Mouse (Mus musculus) kidney, adult 11 months (tissue): Measurements from ENCODE around the gene Agmo.

Experiments used
- DNase-seq: peaks from one replicate; pipeline ENCODE4 v3.0.0; 2022

The Agmo gene

DNA sequence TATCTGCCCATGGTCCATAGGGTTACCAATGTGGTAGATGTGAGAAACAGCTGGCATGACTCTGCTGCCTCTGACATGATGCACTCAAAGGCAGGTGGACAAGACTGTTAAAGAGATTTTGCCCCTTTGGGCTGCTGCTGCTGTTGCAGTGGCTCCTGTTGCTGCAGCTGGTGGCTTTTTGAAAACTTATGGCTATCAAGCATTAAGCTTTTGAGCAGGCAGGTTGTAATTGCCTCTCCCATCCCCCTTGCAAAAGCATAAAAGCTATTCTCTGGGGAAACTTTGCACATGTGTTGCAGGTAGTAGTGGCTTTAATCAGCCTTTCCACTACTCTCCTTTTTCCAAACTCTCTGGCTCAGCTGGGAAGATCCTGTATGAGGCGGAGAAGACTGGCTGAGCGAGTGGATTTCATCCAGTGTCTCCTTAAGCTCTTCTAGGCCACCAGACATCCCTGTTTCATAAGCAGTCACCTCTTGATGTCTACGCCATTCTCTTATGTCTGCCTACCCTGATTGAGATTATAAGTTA, 201.1 kb downstream of the Agmo start:
- DNase-seq: no peak

DNA sequence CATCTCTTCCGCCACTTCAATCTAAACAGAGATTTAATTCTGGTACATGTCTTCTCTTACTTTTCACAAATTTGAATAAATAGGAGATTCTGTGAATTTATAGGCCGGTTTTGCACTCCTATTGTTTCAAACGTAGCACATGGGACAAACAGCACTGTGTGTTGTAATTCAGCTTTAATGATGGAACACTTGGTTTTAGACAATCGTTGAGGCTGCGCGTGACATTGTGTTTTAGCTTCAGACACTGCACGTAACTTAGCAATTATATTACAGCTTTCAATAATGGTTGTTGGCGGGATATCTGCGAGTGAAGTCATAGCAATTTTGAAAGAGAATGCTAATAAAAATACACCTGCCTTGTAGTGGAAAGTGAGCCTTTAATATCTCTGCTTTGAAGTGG, 203.8 kb downstream of the Agmo start:
- DNase-seq: no peak

DNA sequence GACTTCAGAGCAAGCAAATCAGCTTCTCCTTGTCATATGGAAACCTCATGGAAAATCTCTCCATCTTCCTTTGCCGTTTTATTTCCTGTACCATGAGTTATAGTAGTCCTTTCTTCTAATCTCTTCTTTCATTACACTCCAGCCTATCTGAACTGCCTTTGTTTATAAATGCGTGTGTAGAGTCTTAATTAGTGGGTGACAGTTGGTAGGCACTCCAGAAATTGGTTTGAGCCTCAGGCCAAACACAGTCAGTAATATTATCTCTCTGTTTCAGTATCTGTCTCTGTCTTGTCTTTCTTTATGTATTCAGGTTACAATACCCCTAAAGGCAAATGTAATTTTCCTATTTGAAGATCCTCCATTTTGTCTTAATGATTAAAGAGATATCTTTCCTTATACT, 208.2 kb downstream of the Agmo start:
- DNase-seq: no peak

DNA sequence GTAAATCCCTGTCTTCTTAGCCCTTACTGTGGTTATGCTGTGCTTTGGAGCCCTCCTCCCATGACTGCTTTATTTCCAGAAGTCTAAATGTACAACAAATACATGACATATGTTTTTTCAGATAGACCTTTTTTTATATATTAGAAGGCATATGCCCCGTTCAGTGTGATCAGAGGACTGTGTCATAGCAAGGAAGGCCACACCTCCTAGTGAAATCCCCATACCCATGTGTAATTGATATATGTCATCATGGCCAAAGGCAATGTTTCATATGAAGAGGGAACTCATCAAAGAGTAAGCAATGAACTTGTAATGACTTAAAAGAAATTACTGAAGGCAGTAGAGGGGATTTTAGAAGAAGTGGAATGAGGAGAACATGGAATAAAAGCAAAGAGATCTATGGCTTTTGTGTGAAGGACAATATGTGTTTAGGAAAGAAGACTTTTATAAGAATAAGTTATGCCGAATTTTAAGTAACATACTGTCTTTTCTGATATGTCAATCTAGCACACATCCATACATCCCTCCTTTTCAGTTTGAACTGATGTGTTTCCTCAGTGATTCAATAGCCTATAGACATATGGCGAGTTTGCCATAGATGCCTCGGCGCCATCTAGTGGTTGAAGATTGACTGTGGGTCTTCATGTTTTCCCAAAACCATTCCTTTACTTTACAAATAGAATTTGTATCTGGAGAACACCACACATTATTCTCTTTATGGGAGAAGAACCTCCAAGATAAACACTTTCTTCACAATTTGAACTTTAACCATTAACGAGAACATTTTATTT, 209.1 kb downstream of the Agmo start:
- DNase-seq: no peak

DNA sequence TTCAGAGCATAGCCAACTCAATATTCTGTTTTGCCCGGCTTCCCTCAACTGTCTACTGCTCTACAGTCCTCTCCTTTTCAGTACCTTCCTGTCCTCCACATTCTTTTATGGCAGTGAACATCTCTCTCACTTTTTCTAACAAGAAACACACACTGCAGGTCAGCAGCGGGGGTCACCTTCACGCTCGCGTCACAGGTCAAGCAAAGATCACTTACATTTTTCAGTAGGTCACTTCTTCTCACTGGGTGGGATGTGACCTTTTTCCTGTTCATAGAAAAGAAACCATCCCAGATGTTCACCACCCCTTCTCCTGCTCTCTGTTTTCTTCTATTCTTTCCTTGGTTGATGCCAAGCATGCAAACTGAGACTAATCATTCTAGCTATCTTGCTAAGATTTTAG, 230.2 kb downstream of the Agmo start:
- DNase-seq: no peak

DNA sequence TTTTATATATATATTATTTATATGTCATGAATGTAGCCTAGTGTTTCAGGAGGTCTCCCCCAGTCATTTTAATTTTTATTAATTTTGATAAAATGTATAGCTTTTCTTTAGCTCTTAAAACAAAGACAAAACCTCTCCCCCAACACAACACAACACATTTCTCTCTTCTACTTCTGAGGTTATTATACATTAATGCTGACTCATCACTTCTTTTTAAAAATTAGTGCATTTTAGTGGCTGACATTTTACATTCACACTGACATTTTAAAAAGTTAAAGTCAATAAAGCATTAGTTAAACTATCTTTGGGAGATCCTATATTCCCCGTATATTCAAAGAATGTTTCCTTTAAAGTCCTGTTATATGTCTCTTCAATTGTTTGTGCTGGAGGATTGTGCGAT, 235.4 kb downstream of the Agmo start:
- no peak for DNase-seq

DNA sequence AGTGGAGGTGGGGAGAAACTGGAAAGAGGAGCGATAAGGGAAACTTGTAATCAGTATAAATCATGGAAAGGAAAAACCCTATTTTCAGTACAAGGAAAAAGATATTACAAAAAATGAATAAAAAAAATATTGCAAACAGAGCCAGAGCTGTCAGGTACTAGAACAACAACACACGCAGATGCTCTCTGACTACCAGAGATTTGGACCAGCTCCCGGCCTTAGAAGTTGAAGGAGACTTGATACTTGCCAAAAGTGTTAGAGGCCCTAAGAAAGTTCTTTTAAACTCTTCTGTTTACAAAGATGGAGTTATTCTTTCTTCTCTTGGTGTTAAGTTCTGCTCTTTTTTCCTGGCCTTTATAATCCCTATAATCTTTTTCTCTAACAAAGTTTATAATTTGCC, 246.6 kb downstream of the Agmo start:
- DNase-seq: no peak

DNA sequence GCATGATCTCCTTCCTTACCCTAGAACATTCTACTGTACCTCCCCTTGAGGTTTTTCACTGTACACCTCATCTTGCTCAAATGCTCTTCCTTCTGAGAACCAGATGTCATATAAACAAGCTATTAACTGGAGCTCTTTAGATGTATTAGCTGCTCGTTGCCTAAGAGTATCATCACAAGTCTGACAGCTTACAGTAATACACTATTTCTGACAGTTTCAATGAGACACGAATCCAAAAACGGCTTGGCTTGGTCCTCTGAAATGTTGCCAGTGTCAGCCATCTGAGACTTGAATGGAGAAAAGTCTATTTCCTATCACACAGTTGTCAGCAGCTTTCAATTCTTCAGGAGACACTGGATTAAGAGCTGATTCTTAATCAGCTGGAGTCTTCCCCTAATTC, 257.4 kb downstream of the Agmo start:
- no peak for DNase-seq

DNA sequence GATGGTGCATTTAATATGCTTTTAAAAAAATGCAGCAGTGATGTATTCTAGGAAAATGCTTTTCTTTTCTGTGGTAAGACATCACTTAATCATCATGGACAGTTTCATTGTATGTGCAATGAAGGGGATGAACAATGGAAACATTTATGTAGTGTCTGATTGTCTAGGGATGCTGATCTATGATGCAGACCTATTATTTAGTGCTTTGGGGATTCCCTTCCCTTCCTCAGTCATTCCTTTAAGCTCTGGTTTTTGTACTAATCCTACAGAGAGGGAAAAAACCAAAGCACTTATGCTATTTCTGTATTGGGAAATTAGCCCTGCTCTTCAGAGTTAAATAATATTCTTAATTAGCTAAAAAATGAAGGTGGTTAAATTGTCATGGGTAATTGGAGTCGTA, 266.0 kb downstream of the Agmo start:
- no peak for DNase-seq

DNA sequence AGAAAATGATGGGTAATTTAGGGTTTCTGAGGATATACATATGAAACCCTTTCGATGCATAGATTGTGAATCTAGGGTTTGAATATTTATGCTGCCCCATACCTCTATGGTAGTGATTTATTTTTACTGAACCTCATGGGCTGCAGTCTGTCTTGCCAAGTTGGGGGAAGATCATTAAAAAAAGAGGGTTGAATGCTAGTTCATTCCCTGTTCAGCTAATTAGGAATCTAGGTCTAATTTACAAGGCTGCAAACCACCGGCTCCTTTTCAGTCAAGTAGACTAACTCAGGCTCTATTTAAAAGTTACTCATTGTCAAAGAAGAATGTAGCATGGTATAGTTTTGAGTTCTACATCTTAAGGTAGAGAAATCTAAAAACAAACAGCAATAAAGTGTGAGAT, 266.4 kb downstream of the Agmo start:
- no peak for DNase-seq

DNA sequence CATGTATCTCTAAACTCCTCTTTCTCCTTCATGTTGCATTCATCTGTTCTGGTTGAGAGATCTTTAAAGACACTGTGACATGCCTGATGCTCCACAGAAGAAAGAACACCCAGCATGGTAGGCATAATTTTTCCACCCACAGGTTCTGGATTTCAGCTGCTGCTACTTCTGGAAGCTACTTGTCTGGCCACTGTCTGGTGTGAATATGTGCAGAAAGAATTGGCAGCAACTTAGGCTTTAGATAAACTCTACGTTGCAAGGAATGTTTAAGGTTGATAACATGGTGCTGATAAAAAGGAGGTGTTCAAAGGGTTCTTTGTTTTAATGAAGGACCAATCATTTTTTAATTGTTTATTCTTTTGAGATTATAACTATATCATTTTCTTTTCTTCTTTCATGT, 280.3 kb downstream of the Agmo start:
- no peak for DNase-seq

DNA sequence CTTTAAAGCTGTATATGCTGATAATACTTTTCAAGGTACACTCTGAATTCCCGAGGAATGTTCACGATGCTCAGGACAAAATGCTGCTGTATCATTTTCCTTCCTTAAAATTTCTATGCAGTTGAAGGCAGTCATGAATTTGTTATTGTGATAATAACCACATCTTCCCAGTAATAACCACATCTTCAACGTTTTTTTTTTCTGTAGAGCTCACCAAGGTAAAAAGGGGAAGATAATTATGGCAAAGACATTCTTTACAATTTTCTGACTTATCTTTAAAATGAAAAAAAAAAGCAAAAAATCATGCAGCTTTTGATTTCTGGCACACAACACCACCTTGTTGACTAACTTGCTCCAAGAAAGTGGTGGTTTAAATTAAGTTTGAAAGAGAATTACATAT, 283.2 kb downstream of the Agmo start:
- DNase-seq: no peak

DNA sequence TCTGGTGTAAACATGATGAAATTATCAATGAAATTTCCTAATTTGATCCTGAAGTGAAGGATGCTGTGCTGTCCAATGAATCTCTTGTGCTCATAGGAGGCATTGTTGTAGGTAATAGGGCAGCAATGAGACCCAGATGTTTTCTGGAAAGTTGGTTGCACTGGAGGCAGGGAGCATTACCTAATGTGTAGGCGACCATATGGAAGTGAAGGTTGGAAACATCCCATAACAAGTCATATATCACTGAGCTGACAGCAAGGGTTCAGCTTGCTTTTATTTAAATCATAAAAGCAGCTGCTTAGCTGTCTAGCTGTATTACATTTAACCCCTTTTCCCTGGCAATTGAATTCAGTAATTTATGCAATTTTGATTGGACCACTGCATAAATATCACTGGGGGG, 299.6 kb downstream of the Agmo start:
- DNase-seq: no peak

DNA sequence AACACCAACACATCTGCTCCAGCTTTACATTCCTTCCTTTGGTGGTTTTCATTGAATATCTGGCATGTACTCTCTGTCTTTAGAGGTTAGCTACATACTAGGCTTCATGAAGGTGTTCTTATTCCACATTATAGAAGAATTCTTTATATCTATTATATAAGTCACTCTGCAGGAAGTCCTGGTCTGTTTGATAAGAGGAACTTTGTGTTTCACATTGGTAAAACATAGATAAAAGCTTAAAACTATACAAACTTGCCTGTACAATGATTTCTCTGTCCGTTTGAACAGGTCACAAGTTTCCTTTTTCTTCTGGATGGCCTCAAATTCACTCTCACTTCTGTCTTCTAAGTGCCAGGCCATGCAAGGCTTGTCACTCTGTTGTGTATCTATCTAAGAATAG, 316.8 kb downstream of the Agmo start:
- no peak for DNase-seq

DNA sequence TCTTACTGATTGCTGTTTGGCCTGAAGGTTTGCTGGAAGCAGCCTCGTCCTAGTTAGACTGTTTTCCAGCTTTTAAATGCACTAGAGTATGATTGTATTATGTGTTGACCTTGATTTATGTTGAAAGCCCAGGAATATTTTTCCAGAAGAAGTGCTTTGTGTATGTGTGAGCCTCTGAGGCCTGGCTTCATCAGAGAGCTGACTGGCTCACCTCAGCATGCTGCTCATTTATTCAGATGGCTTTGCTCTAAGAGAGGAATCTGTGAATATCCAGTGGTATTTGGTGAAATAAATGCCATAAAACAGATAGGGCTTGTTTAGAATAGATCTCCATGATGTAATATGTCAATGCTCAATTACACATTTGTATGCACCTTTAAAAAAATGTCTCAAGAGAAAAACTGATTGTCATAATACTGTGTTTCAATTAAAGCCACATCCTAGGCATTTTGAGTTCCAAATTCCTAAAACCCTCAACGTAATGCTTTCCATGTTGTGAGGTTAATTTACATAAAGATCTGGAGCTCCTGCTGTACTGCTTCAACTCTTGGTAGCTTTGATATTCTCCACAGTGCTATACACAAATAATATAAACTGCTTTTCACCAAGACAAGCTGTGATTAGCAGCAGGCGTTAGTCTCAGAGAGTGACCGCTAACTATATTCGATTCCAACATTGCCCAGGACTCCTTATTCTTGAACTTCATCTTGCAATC, 324.6 kb downstream of the Agmo start:
- DNase-seq: no peak

DNA sequence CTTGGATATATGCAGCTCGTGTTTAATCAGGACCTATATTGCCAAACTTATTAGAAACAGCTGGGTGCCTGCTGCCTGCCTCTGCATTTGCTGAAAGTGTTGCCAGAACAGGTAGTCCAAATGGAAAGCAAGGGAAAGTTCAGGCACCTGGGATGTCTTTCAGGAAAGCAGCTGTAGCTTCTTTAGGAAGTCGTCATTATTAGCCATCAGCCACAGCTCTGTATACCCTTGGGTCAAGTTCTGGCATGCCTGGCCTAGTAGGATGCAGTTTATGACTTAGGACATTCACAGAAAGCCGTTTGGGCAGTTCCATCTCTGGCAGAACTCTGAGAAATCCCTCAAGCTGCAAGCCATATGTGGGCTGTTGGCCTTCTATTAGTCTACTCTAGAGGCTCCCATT, 330.5 kb downstream of the Agmo start:
- no peak for DNase-seq

DNA sequence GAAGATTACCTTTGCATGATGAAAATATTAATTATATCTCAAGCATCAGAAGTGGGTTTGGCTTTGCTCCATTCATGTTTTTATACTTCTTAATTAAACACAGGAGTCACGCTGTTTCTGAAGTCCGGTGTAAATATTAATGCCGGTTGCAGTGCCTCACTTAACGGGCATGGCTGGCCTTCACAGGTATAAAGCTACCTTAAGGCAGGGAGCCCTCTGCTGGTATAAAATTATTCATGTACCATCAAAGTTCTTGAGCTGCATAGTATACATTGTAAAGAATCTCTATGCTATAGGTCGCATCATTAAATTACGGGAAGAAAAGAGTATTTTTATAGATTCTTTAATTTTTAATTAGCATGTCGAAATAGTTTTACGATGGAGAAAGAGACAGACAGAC, 341.3 kb downstream of the Agmo start:
- DNase-seq: no peak

DNA sequence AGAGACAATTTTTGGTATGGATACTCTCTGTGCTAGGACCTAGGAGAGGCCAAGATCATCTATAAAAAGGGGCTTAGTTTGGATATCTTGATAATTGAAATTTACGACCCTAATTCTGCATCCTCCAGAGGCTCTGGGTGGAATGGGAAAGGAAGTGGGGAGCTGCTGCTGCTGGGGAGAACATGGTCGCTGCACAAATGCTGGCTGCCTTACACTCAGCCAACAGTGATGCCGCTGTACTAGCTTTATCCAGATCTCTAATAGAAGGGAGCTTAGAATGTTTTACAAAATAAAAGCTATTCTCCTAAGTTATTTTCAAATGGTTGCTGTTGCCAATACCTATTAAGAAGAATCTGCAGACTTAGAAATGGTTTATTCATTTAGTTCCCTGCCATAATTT, 351.4 kb downstream of the Agmo start:
- no peak for DNase-seq

DNA sequence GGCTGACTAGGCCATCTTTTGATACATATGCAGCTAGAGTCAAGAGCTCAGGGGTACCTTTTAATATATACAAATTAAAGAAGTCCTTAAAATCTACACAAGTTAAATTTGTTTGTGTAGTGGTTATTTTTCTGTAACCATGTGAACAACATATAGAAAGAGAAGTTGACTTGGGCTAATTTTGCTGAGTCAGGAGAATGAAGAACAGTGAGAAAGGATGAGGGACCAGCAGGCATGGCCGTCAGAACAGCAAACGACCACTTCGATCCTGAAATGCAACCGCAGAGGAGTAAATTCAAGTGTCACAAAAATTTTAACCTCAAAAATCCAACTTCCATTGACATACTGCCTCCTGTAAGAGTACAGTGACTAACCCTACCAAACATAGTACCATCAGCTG, 371.4 kb downstream of the Agmo start:
- DNase-seq: no peak

DNA sequence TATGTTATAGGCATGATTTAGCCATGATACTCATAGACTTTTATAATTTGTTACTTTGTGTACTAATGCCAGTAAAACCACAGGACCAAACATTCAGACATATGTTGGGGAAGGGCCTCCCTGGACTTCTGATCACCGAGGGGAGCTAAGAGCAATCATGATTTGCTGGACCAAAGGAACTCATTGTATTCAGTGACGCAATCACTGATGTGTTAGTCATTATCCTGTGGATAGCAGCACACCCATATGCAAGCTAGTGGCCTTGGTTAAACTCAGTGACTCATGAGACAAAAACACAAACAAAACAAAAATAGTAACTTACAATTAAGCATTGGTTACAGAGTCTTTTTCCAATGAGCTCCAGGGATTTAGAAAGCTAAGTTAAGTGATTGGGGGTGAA, 373.3 kb downstream of the Agmo start:
- DNase-seq: no peak

DNA sequence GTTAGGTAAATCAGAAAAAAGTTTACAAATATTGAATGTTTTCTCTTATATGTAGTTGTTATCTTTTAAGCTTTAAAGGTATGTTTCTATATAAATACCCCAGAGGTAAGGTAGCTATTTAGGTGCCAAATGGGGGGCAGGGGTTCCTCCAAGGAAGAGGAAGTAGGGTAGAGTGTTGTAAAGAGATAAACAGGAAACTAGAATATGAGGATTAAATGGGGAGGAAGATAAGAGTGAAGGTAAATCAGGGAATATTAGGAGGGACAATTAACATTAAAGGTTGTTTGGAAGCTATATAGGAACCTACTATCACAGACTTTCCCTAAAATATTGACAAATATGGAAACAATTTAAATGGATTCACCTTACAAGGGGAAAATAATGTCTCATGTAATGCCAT, 382.6 kb downstream of the Agmo start:
- DNase-seq: no peak
